Mouse (Mus musculus) cerebellum, postnatal 14 days (tissue): ENCODE measurements around the gene Diras1.

ENCODE experiments used
- DNase-seq, 2 experiments: peaks; one replicate each; pipeline ENCODE4 v3.0.0; 2021; ENCODE audit warnings: mixed read lengths in 2 of 2

Gene Diras1

DNA sequence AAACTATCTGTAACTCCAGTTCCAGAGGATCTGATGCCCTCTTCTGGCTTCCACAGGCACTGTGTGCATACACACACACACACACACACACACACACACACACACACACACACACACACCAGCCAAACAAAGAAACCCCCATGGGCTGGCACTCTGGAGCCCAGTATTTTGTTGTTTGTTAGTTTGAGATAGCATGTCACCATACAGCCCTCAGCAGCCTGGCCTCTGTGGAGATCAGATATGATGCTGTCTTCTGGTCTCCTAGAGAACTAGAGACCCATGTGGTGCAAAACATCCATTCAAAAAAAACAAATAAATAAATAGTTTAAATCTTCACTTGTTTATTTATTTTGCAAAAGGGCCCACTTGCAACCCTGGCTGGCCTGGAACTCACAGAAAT lies 2.8 kb upstream of the Diras1 start:
- no peak for DNase-seq

DNA sequence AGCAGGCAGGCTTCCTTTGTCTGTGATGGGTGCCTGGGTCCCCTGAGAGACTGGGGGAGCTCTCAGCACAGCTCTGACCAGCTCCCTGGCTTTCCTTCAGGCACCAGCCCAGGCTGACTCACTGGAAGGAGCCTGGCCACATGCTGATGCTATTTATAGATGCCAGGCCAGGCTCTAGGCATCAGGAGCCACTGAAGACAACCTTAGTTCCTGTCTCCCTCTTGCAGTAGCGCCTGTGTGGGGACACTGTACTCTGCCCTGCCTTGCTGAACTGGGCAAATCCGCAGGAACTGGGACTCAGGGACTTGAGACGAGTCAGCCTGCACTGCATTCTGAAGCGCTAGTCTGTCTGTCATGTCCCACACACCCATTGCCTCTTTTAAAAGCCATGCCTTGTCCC lies 1.9 kb upstream of the Diras1 start:
- peak; percentile 69 to 76 for DNase-seq

- DNase-seq, result no peak
Measured at GRCm38 (mm10) chr10:81026857-81027256, 1.4 kb upstream of the Diras1 start.

DNA sequence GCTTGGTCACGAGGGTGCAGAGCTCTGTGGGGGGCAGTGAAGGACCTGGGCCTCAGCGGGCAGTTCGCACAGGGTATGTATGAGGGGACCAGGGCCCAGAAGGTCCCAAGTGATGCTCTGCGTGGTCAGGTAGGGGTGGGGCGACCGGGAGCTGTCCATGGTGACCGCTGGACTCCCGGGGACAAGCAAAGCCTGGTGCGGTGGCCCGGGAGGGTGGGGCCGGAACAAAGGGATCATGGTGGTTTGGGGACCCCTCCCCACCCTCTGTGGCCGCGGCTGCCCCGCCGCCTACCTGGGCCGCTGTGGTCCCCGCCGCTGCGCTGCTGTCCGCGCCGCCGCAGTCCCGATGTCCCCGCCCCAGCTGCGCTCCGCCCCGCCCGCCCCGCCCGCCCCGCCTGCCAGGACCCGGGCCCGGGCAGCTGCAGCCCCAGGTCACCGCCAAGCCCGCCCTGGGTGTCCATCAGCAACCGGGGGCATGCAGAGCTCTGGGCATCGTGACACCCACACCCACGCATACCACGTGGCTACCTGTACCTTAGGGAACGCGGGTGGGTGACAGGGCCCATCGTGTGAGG lies 328 bp downstream of the Diras1 start:
- peak; percentile 52 to 59 for DNase-seq

DNA sequence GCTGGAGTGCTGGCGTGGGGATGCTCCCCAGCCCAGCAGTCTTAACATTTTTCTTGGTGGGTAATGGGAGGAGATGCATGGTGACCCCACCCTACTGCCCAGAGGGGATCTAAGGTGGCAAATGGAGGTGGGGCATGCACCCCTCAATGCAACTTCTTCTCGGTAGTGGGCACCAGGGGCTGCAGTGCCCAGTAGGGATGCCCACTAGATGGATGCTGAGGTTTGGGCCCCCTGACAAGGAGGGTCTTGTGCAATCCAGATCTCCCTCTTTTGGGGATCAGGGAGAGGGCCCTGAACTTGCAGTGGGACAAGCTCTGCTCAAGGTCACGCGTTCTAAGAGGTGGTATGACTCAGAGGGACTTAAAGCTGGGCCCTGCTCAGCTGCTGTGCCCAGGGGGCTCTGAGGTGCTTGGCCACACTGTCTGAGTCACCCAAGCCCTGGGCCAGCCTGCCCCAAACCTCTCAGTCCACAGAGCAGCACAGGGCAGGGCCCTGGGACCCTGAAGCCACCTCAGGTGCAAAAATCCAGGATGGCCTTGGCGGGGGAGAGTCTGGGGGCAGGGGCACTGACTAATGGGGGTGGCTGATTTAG lies 1.0 kb downstream of the Diras1 start:
- DNase-seq, result no peak

DNA sequence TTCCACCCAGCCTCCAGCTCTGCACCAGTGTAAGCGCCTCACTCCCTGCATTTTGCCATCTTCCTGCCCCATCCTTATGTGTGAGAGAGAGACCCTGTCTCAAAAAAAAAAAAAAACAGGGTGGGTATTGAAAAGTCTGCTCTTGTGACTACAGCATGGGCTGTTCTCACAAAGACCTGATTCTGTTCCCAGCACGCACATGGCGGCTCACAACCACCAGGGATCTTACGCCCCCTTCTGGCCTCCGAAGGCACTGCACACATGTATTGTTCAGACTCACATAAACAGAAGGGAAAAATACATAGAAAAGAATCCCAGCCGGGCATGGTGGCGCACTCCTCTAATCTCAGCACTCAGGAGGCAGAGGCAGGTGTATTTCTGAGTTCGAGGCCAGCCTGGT lies 2.7 kb downstream of the Diras1 start:
- DNase-seq, result peak in 1 of 2 experiments; percentile 61

- DNase-seq, result no peak
Measured at GRCm38 (mm10) chr10:81021547-81022110, 3.8 kb downstream of the Diras1 start.

DNA sequence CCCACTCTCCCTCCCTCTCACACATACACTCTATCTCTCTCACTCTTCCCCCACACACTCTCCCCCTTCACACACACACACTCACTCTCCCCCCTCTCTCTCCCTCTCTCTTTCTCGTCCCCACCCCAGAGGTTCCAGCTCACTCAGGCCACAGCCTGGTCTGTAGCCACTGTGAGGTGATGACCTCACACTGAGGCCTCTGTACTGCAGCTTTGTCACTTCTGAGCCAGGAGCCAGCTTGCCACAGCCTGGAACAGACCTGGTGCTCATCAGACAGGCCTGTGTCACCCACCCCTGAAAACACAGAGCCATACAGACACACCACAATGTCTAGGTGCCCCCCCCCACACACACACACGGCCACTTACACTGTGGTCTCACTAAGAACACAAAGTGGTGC lies 5.3 kb downstream of the Diras1 start:
- DNase-seq, result no peak

- peak in 1 of 2 experiments; percentile 46 for DNase-seq
Measured at GRCm38 (mm10) chr10:81019687-81020086, 5.8 kb downstream of the Diras1 start.

DNA sequence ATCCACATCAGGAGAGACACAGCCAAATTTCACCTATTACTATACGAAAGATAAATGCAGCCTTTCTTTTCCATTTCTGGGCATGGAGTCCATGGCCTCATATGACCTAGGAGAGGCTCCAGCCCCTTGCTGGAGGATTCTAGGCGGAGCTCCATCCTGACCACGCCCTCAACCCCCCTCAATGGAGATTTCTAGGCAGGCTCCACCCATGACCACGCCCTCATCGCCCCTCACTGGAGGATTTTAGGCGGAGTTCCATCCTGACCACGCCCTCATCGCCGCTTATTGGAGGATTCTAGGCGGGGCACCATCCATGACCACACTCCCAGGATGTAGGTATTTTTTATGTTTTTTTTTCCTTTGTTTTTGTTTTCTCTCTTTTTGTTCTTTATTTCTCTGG lies 7.1 kb downstream of the Diras1 start:
- peak; percentile 53 to 86 for DNase-seq

DNA sequence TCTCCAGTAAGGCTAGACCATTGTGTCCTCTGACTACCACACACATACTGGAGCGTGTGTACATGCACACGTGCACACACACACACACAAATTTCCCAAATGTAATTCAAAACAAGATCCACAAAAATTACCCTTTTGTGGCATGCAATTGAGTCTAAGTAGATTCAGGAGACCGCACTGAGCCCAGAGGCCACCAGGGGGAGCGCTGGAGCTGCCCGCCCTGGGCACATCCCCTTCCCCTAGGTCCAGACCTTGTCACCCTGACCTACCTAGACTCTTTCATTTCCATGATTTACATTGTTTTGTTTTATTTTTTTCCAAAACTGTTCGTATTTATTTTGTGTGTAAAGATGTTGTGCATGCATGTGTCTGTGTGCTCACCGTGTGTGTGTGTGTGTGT lies 8.8 kb downstream of the Diras1 start:
- peak; percentile 82 to 87 for DNase-seq

GRCm38 (mm10) chr10:81015666-81016065 lies 9.8 kb downstream of the Diras1 start:
- DNase-seq, result no peak

DNA sequence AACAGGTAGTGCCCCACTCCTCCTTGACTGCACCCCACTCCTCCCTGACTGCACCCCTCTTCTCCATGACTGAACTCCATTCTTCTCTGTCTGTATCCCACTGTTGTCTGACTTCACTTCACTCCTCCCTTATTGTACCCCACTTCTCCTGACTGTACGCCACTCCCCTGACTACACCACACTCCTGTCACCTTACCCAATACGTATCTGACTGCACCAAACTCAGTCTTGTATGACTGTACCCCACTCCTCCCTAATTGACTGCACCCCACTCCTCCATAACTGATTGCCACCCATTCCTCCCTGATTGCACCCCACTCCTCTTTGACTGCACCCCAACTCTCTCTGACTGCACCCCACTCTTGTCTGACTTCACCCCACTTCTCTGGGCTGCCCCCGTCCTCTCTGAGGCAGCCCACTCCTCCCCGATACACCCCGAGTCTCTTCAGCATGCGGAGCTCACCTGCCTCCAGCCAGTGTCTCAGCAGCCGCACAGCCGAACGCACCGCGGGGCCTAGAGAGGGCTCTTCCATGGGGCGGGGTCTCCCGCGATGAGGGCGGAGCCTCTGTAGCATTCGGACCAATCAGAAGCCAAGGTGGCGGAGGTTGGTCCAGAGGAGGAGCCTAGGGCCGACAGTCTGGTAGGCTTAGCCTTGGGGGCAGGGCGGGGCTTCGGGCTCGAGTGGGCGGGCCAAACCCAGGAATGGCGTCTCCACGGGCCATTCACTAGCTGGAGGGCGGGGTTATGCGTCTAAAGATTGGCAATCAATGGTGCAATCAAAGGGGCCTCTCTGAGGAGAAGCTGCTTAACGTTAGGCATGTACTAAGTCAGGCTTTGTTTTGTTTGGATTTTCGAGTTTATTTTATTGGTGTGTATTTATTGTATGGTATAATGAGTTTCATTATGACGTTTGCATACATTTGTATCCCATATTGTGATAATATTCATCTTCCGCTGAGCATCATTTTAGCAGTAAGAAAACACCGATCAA lies 10.8 kb downstream of the Diras1 start, which contains the start of gene Gng7:
TSS of gene Gng7 (minus strand) at position 553 of the 992 bp plus-strand sequence.
- peak; percentile 97 to 99 for DNase-seq

- peak in 1 of 2 experiments; percentile 59 for DNase-seq
Measured at GRCm38 (mm10) chr10:81010851-81011250, 14.6 kb downstream of the Diras1 start.

- DNase-seq, result no peak
Measured at GRCm38 (mm10) chr10:81007240-81007639, 18.2 kb downstream of the Diras1 start.

- DNase-seq, result no peak
Measured at GRCm38 (mm10) chr10:81006005-81006677, 19.3 kb downstream of the Diras1 start.

GRCm38 (mm10) chr10:81001161-81001560 lies 24.3 kb downstream of the Diras1 start:
- DNase-seq, result no peak

GRCm38 (mm10) chr10:81000197-81001062 lies 25.0 kb downstream of the Diras1 start:
- no peak for DNase-seq

DNA sequence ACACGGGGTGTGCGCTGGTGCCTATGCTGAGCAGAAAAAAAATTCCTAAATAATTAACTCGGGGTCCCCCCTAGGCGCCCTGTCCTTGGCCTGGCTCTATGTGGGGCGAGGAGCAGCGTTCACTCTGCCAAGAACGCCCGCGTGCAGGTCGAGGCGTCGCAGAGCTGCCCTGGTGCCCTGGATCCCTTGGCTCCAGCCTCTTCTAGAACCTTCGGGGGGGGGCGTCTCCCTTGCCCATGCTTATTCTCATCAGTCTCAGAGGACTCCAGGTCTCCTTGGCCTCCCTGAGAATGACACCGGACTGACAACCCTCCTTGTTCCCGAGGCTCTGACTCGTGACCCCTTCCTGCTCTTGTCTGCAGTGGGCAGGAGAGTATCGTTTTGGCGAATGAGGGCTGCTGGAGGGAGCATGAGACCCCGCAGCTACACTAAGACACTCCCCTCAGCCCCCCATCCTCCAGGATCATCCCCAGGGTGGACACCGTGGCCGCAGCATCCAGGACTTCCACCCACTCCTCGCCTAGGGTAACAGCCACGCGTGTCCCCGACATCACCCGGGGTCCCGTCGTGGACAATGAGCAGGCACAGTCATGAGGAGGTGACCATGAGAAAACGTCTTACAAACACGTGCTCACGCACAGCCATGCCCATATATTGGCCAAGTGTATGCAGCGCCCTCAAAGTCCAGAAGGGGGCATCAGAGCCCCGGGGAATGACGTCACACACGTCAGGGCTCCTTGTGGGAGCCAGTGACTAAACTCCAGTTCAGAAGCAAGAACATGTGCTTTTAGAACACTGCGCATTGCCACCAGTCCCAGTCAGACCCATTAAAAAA lies 25.9 kb downstream of the Diras1 start:
- peak; percentile 92 to 93 for DNase-seq

DNA sequence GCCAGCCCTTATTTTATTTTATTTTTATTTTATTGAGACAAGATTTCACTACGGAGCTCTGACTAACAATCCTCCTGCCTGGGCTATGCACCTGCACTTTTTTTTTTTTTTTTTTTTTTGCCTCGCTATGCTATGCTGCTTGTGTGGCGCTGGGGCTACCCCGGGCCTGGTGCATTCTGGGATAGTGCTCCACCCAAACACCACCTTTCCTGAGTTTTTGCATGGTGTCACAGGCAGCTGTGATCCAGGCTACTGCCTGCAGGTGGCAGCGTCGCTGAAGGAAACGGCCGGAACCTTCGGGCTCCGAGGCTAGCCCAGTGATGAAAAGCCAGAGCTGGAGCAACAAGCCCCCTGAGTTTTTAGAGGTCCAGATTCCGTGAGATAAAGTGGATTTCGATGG lies 26.7 kb downstream of the Diras1 start:
- DNase-seq, result peak; percentile 70 to 84

- DNase-seq, result no peak
Measured at GRCm38 (mm10) chr10:80998021-80998420, 27.4 kb downstream of the Diras1 start.
